In genomic region chr8:121697735-121698614, GRCm38 (mm10) we compare ENCODE assay signal across 9 mouse cellular contexts. TPM values are rescaled to one million over a fixed set of nuclear protein-coding genes. Genes with fewer than 3 reads are reported as not detected.
DNase-seq lines count a peak whose midpoint lies in the region; ATAC-seq and TF ChIP-seq lines count a peak whose summit lies in the region.
"Had no signal": no experiment of that assay in that cellular context is flagged by ENCODE, and none has a peak within 500 bp of the region (broad histone marks: within the 10 kb centered on the region; RNA-seq: fewer than 3 reads in every experiment).

No protein-coding gene starts in this region.

- peak overlapping the region; percentile 40 for H3K4me2 ChIP-seq in hindbrain, postnatal 0 days (ENCODE audit: low read depth, low read length)

- peaks cover 6% of the 10 kb centered on the region for H3K4me1 ChIP-seq in cortical plate, adult 2 months (ENCODE audit: control insufficient read depth, insufficient read depth, low read length)
- peaks cover 11% of the 10 kb centered on the region for H3K4me1 ChIP-seq in hindbrain, postnatal 0 days (ENCODE audit: insufficient read depth, low read length)
- peaks cover 35% of the 10 kb centered on the region for H3K4me1 ChIP-seq in olfactory bulb, adult 2 months (ENCODE audit: control insufficient read depth, insufficient read depth, low read length)

- H3K9me3 ChIP-seq in hindbrain, postnatal 0 days (ENCODE audit: low read length): no peaks in the 10 kb centered on the region

- WGBS in hindbrain, postnatal 0 days: 3% methylated on average over 16 of the region's 17 CpGs
- 5% methylated on average over 17 of the region's 17 CpGs for WGBS in olfactory bulb, adult 2 months

- no peak overlapping the region for H3K27ac ChIP-seq in cortical plate, adult 2 months (ENCODE audit: insufficient read depth, low read length)
- peak overlapping the region; percentile 78 for H3K27ac ChIP-seq in hindbrain, postnatal 0 days
- H3K27ac ChIP-seq in olfactory bulb, adult 2 months (ENCODE audit: insufficient read depth, low read depth, low read length): peak overlapping the region; percentile 90

- H3K27me3 ChIP-seq in hindbrain, postnatal 0 days (ENCODE audit: insufficient read depth, low read length): no peaks in the 10 kb centered on the region

- TF ChIP-seq POLR2A in cortical plate, adult 2 months (IDR thresholded peaks at IDR 0.05; ENCODE audit: extremely low read depth, insufficient read depth, low read length): no peak
- TF ChIP-seq POLR2A in olfactory bulb, adult 2 months (IDR thresholded peaks at IDR 0.05; ENCODE audit: insufficient read depth, low read depth, low read length): no peak

- intact Hi-C loops in left cerebral cortex, postnatal 4 days (cut with DNase I): no loop called here

- H3K9ac ChIP-seq in hindbrain, postnatal 0 days (replicated peaks; ENCODE audit: low read length): no peak overlapping the region; the same call in 1 of the 2 replicates

- peak; percentile 51 for DNase-seq in left cerebral cortex, postnatal 4 days
- no peak for DNase-seq in left cerebral cortex, adult 18-20 months (ENCODE audit: low spot score in 2 of 2)
- DNase-seq in hindbrain, postnatal 0 days (ENCODE audit: low spot score): peak; percentile 77
- DNase-seq in layer of hippocampus, postnatal 25 days (ENCODE audit: extremely low spot score in 1 of 2, low spot score in 1 of 2): no peak
- DNase-seq in adrenal gland, adult (ENCODE audit: inconsistent age in 2 of 2, low spot score in 1 of 2): no peak
- DNase-seq in adrenal gland, postnatal 25 days: no peak

- H3K36me3 ChIP-seq in hindbrain, postnatal 0 days (ENCODE audit: insufficient read depth, low read length): no peaks in the 10 kb centered on the region

- peak overlapping the region; percentile 12; the same call in 1 of the 2 replicates for H3K4me3 ChIP-seq in cortical plate, adult 2 months (ENCODE audit: insufficient read depth, low read length)
- H3K4me3 ChIP-seq in hindbrain, postnatal 0 days (ENCODE audit: low read length): no peak overlapping the region
- H3K4me3 ChIP-seq in olfactory bulb, adult 2 months (ENCODE audit: insufficient read depth, low read depth, low read length): peak overlapping the region; percentile 14

- no peak for TF ChIP-seq CTCF in cortical plate, adult 2 months (IDR thresholded peaks at IDR 0.05; ENCODE audit: extremely low read depth, insufficient read depth, low read length)
- TF ChIP-seq CTCF in hindbrain, postnatal 0 days (IDR thresholded peaks at IDR 0.05; ENCODE audit: low read depth): no peak
- TF ChIP-seq CTCF in olfactory bulb, adult 2 months (IDR thresholded peaks at IDR 0.05; ENCODE audit: insufficient read depth, low read depth, low read length): no peak

- peak; percentile 56 for ATAC-seq in hindbrain, postnatal 0 days

RNA-seq across cellular contexts. Expression of gene Jph3, which starts 31.4 kb away (rescaled TPM):
- total RNA-seq in left cerebral cortex, postnatal 4 days (2021): 100 to 1,000 TPM; 116 to 119 TPM
- total RNA-seq in left cerebral cortex, adult 18-20 months (2021): 100 to 1,000 TPM; 271 to 301 TPM
- 196 and 211 TPM in 2 replicates for polyA plus RNA-seq in cortical plate, adult 2 months (2012; rRNA removed)
- total RNA-seq in hindbrain, postnatal 0 days (2014; rRNA removed): 66.0 and 75.2 TPM in 2 replicates
- polyA plus RNA-seq in hindbrain, postnatal 0 days (2015; fragmentation: Nextera tagmentation; extraction: Ambion mirVana): 98.3 and 102 TPM in 2 replicates
- 104 TPM in 1 of 2 replicates, not detected in the other for polyA plus RNA-seq in olfactory bulb, adult 2 months (2012; ENCODE audit: insufficient read depth, insufficient read length, low replicate concordance, missing spikeins)
- total RNA-seq in layer of hippocampus, postnatal 25 days (2021): 100 to 1,000 TPM; 301 to 309 TPM
- total RNA-seq in adrenal gland, postnatal 25 days (2021): 2.0 and 3.2 TPM in 2 replicates
- total RNA-seq: liver, adult 2 months had no signal
- polyA plus RNA-seq: liver, adult 2 months had no signal

RNA-seq across cellular contexts. Expression of gene Zcchc14, which starts 45.3 kb away (rescaled TPM):
- 100 to 1,000 TPM; 138 to 140 TPM for total RNA-seq in left cerebral cortex, postnatal 4 days (2021)
- total RNA-seq in left cerebral cortex, adult 18-20 months (2021): 10 to 100 TPM; 63.2 to 68.7 TPM
- polyA plus RNA-seq in cortical plate, adult 2 months (2012; rRNA removed): 34.3 and 36.3 TPM in 2 replicates
- 66.4 and 66.5 TPM in 2 replicates for total RNA-seq in hindbrain, postnatal 0 days (2014; rRNA removed)
- 13.9 and 14.3 TPM in 2 replicates for polyA plus RNA-seq in hindbrain, postnatal 0 days (2015; fragmentation: Nextera tagmentation; extraction: Ambion mirVana)
- polyA plus RNA-seq in olfactory bulb, adult 2 months (2012; ENCODE audit: insufficient read depth, insufficient read length, low replicate concordance, missing spikeins): not detected in 2 replicates
- total RNA-seq in layer of hippocampus, postnatal 25 days (2021): 10 to 100 TPM; 79.7 to 88.2 TPM
- 52.5 and 57.8 TPM in 2 replicates for total RNA-seq in adrenal gland, postnatal 25 days (2021)

Comparison
In these comparisons a context has a peak if more than half of its experiments do, and no peak if none do; other contexts are left out.
1. DNase-seq: peak in left cerebral cortex, postnatal 4 days (single experiment) and hindbrain, postnatal 0 days (single experiment); none in left cerebral cortex, adult 18-20 months (0 of 2), layer of hippocampus, postnatal 25 days (0 of 2), adrenal gland, adult (0 of 2) and adrenal gland, postnatal 25 days (single experiment).
2. RNA of gene Jph3, which starts 31.4 kb away (total RNA-seq): 301 to 309 TPM in layer of hippocampus, postnatal 25 days, 271 to 301 TPM in left cerebral cortex, adult 18-20 months, 116 to 119 TPM in left cerebral cortex, postnatal 4 days and 66.0 to 75.2 TPM in hindbrain, postnatal 0 days; 2.0 to 3.2 TPM in adrenal gland, postnatal 25 days; every median in the first group is over 10 times any median in the second.